Comparison of ENCODE assay signal across 11 mouse cellular contexts in the genomic region with DNA sequence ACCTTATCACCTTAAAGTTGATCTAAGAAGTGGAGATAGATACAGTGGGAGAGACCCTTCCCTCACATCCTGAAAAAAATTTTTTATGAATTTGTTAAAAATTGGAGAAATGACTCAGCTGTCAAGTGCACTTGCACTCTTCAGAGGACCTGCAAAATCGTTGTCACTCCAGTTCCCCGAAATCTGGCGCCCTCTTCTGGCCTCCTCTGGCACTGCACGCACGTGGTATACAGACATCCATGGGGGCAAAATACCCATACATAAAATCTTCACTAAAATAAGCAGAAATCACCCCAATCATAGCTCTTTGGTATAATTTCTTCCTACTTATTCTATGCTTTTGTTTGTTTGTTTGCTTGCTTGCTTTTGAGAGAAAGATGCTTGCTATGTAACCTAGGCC. TPM values are rescaled to one million over a fixed set of nuclear protein-coding genes. Genes with fewer than 3 reads are reported as not detected.
DNase-seq lines count a peak whose midpoint lies in the region; ATAC-seq and TF ChIP-seq lines count a peak whose summit lies in the region.
"Had no signal": no experiment of that assay in that cellular context is flagged by ENCODE, and none has a peak within 500 bp of the region (broad histone marks: within the 10 kb centered on the region; RNA-seq: fewer than 3 reads in every experiment).

No protein-coding gene starts in this region.

- no peak overlapping the region for H3K27ac ChIP-seq in liver, adult 2 months (replicated peaks; ENCODE audit: insufficient read depth, low read depth, low read length)
- no peak overlapping the region for H3K27ac ChIP-seq in liver, embryonic 11.5 days (ENCODE audit: low read depth, low read length)
- no peak overlapping the region for H3K27ac ChIP-seq in bone marrow, adult 2 months (ENCODE audit: control insufficient read depth, insufficient read depth, low read depth, low read length, poor library complexity)
- H3K27ac ChIP-seq in spleen, adult 2 months (ENCODE audit: insufficient read depth, low read length), result no peak overlapping the region

- no peaks in the 10 kb centered on the region for H3K9me3 ChIP-seq in liver, embryonic 11.5 days (ENCODE audit: control insufficient read depth, low read length)

- H3K79me2 ChIP-seq in liver, adult 2 months (ENCODE audit: control insufficient read depth, insufficient read depth, low read length), result no peaks in the 10 kb centered on the region

- TF ChIP-seq CTCF in liver, adult 2 months (IDR thresholded peaks at IDR 0.05; ENCODE audit: low read depth, low read length), result peak; percentile 79
- peak; percentile 82 for TF ChIP-seq CTCF in bone marrow, adult 2 months (IDR thresholded peaks at IDR 0.05; ENCODE audit: control insufficient read depth, insufficient read depth, low read length)
- TF ChIP-seq CTCF in spleen, adult 2 months (IDR thresholded peaks at IDR 0.05; ENCODE audit: extremely low read depth, insufficient read depth, insufficient read length, insufficient replicate concordance), result peak; percentile 47; the same call in 1 of the 2 replicates

- H3K27me3 ChIP-seq in liver, adult 2 months (ENCODE audit: control insufficient read depth, insufficient read depth, low read length), result no peaks in the 10 kb centered on the region
- no peaks in the 10 kb centered on the region for H3K27me3 ChIP-seq in liver, embryonic 11.5 days (replicated peaks; ENCODE audit: control insufficient read depth, insufficient read depth, low read length)
- H3K27me3 ChIP-seq in spleen, adult 2 months (ENCODE audit: control insufficient read depth, insufficient read depth, low read length), result no peaks in the 10 kb centered on the region

- H3K36me3 ChIP-seq in liver, adult 2 months (ENCODE audit: control insufficient read depth, insufficient read depth, low read length), result no peaks in the 10 kb centered on the region
- H3K36me3 ChIP-seq in liver, embryonic 11.5 days (ENCODE audit: control insufficient read depth, insufficient read depth, low read length), result no peaks in the 10 kb centered on the region
- no peaks in the 10 kb centered on the region for H3K36me3 ChIP-seq in spleen, adult 2 months (ENCODE audit: control insufficient read depth, insufficient read depth, low read length)

- no peak for TF ChIP-seq POLR2A in liver, adult 2 months (IDR thresholded peaks at IDR 0.05; ENCODE audit: extremely low read depth, insufficient read depth, low read length)
- TF ChIP-seq POLR2A in bone marrow, adult 2 months (IDR thresholded peaks at IDR 0.05; ENCODE audit: borderline replicate concordance, control insufficient read depth, low read depth, low read length), result no peak
- no peak for TF ChIP-seq POLR2A in spleen, adult 2 months (IDR thresholded peaks at IDR 0.05; ENCODE audit: low read depth, low read length)

- ATAC-seq in liver, embryonic 11.5 days (replicated peaks; ENCODE audit: low FRiP score), result no peak
- no peak for ATAC-seq in frontal cortex, adult (ENCODE audit: low TSS enrichment)

- H3K4me2 ChIP-seq in liver, embryonic 11.5 days, result no peak overlapping the region

- 72% methylated on average over 5 of the region's 5 CpGs for WGBS in liver, adult 2 months
- WGBS in liver, embryonic 11.5 days, result 46% methylated on average over 5 of the region's 5 CpGs
- WGBS in bone marrow, adult 2 months, result 60% methylated on average over 5 of the region's 5 CpGs
- WGBS in spleen, adult 2 months, result 60% methylated on average over 5 of the region's 5 CpGs

- no peak overlapping the region for H3K9ac ChIP-seq in liver, adult 2 months (ENCODE audit: low read depth, low read length)
- H3K9ac ChIP-seq in liver, embryonic 11.5 days (ENCODE audit: low read depth, low read length), result no peak overlapping the region

- peak; percentile 43 for DNase-seq in adrenal gland, postnatal 14 days
- DNase-seq in adrenal gland, adult 8-10 months, result no peak
- no peak for DNase-seq in liver, adult 2 months (ENCODE audit: extremely low read depth, low read depth, low spot score)
- DNase-seq in liver, embryonic 11.5 days (ENCODE audit: low spot score), result no peak
- no peak for DNase-seq in spleen, adult 2 months (ENCODE audit: low read depth in 1 of 2, low spot score in 2 of 2)
- no peak for DNase-seq in embryo, embryonic 10 days (ENCODE audit: low spot score)
- DNase-seq: cerebellum, adult 8-10 months; gastrocnemius, postnatal 36 days; right cerebral cortex, postnatal 14 days had no signal

- peaks cover 3% of the 10 kb centered on the region; the same call in 1 of the 2 replicates for H3K4me1 ChIP-seq in liver, adult 2 months (ENCODE audit: control insufficient read depth, insufficient read depth, low read length)
- H3K4me1 ChIP-seq in liver, embryonic 11.5 days (replicated peaks; ENCODE audit: control insufficient read depth, insufficient read depth, low read length), result peaks cover 18% of the 10 kb centered on the region
- no peaks in the 10 kb centered on the region for H3K4me1 ChIP-seq in bone marrow, adult 2 months (ENCODE audit: control insufficient read depth, insufficient read depth, low read length)
- H3K4me1 ChIP-seq in spleen, adult 2 months (ENCODE audit: control insufficient read depth, insufficient read depth, insufficient read length), result no peaks in the 10 kb centered on the region

- H3K4me3 ChIP-seq in liver, adult 2 months (ENCODE audit: insufficient read depth, low read depth, low read length), result no peak overlapping the region
- H3K4me3 ChIP-seq in liver, embryonic 11.5 days (ENCODE audit: low read depth, low read length), result no peak overlapping the region
- H3K4me3 ChIP-seq in bone marrow, adult 2 months (replicated peaks; ENCODE audit: control insufficient read depth, low read depth, low read length), result no peak overlapping the region
- no peak overlapping the region for H3K4me3 ChIP-seq in spleen, adult 2 months (ENCODE audit: extremely low read depth, insufficient read depth, insufficient read length)

RNA-seq across cellular contexts. Expression of a gene that starts 20.1 kb away (rescaled TPM):
- 57.0 and 58.8 TPM in 2 replicates for total RNA-seq in adrenal gland, postnatal 14 days (2021)
- total RNA-seq in adrenal gland, adult 8-10 months (2022), result 10 to 100 TPM; 48.1 to 67.9 (median 61.7) TPM
- 12.7 and 14.0 TPM in 2 replicates for total RNA-seq in liver, adult 2 months (2014; rRNA removed)
- 10.3 and 10.7 TPM in 2 replicates for polyA plus RNA-seq in liver, adult 2 months (2012; rRNA removed)
- 18.1 and 20.1 TPM in 2 replicates for polyA plus RNA-seq in liver, embryonic 11.5 days (2014; fragmentation: Nextera tagmentation; extraction: Ambion mirVana)
- 9.3 and 18.4 TPM in 2 replicates for polyA plus RNA-seq in bone marrow, adult 2 months (2011; ENCODE audit: insufficient read depth, insufficient read length, low replicate concordance, missing spikeins)
- 10.8 and 11.1 TPM in 2 replicates for polyA plus RNA-seq in spleen, adult 2 months (2012; rRNA removed)

RNA-seq across cellular contexts. Expression of a gene that starts 25.7 kb away (rescaled TPM):
- 3.3 and 4.8 TPM in 2 replicates for total RNA-seq in adrenal gland, postnatal 14 days (2021)
- 1 to 10 TPM; 2.0 to 3.8 (median 3.2) TPM for total RNA-seq in adrenal gland, adult 8-10 months (2022)
- 17.7 and 24.7 TPM in 2 replicates for total RNA-seq in liver, adult 2 months (2014; rRNA removed)
- 5.3 and 6.6 TPM in 2 replicates for polyA plus RNA-seq in liver, adult 2 months (2012; rRNA removed)
- 7.9 and 8.9 TPM in 2 replicates for polyA plus RNA-seq in liver, embryonic 11.5 days (2014; fragmentation: Nextera tagmentation; extraction: Ambion mirVana)
- polyA plus RNA-seq in bone marrow, adult 2 months (2011; ENCODE audit: insufficient read depth, insufficient read length, low replicate concordance, missing spikeins), result 16.8 and 39.4 TPM in 2 replicates
- 12.2 and 12.5 TPM in 2 replicates for polyA plus RNA-seq in spleen, adult 2 months (2012; rRNA removed)
